Mouse (Mus musculus): ENCODE measurements around the gene Cyb5r3. TPM values are rescaled to one million over a fixed set of nuclear protein-coding genes. Genes with fewer than 3 reads are reported as not detected.

Gene Cyb5r3
- polyA plus RNA-seq, 1 experiment from 2014 or later = 175 TPM

GRCm38 (mm10) chr15:83171712-83172481 lies 495 bp downstream of the Cyb5r3 start:
- H3K27ac ChIP-seq (ENCODE audit: low read depth, low read length) = peak overlapping the region; percentile 53; the same call in 1 of the 2 replicates
- peak; percentile 93 for ATAC-seq (ENCODE audit: low FRiP score, low TSS enrichment)
- H3K4me3 ChIP-seq (ENCODE audit: low read length) = peak overlapping the region; percentile 76
- H3K4me2 ChIP-seq (replicated peaks; ENCODE audit: low read depth, low read length) = peak overlapping the region; percentile 87
- H3K27me3 ChIP-seq (ENCODE audit: control insufficient read depth, insufficient read depth, low read length) = no peaks in the 10 kb centered on the region
- H3K4me1 ChIP-seq (ENCODE audit: control insufficient read depth, insufficient read depth, low read length) = peaks cover 31% of the 10 kb centered on the region
- H3K9me3 ChIP-seq (ENCODE audit: control insufficient read depth, low read length) = no peaks in the 10 kb centered on the region
- no peaks in the 10 kb centered on the region for H3K36me3 ChIP-seq (ENCODE audit: control insufficient read depth, insufficient read depth, low read length)
- H3K9ac ChIP-seq (ENCODE audit: low read depth, low read length) = peak overlapping the region; percentile 67
- whole genome bisulfite sequencing = under 1% methylated on average over 66 of the region's 67 CpGs

GRCm38 (mm10) chr15:83170956-83171659 lies 1.3 kb downstream of the Cyb5r3 start:
- 45% methylated on average over 8 of the region's 8 CpGs for WGBS
- Histone ChIP-seq H3K4me2 (replicated peaks; ENCODE audit: low read depth, low read length) (peak overlapping the region; percentile 87), H3K36me3 (ENCODE audit: control insufficient read depth, insufficient read depth, low read length) (no peaks in the 10 kb centered on the region), H3K27ac (ENCODE audit: low read depth, low read length) (peak overlapping the region; percentile 43; the same call in 1 of the 2 replicates), H3K9ac (ENCODE audit: low read depth, low read length) (peak overlapping the region; percentile 67; the same call in 1 of the 2 replicates), H3K4me3 (ENCODE audit: low read length) (peak overlapping the region; percentile 76), H3K4me1 (ENCODE audit: control insufficient read depth, insufficient read depth, low read length) (peaks cover 37% of the 10 kb centered on the region), H3K27me3 (ENCODE audit: control insufficient read depth, insufficient read depth, low read length) (no peaks in the 10 kb centered on the region), H3K9me3 (ENCODE audit: control insufficient read depth, low read length) (no peaks in the 10 kb centered on the region)
- ATAC-seq (ENCODE audit: low FRiP score, low TSS enrichment) = no peak

GRCm38 (mm10) chr15:83169772-83170722 lies 2.3 kb downstream of the Cyb5r3 start:
- H3K9me3 ChIP-seq (ENCODE audit: control insufficient read depth, low read length) = no peaks in the 10 kb centered on the region
- no peak for ATAC-seq (ENCODE audit: low FRiP score, low TSS enrichment)
- H3K27ac ChIP-seq (ENCODE audit: low read depth, low read length) = no peak overlapping the region
- 0 out of 2 replicates have a peak overlapping the region, but pooled peaks have one; percentile 38 for H3K9ac ChIP-seq (ENCODE audit: low read depth, low read length)
- no peaks in the 10 kb centered on the region for H3K27me3 ChIP-seq (ENCODE audit: control insufficient read depth, insufficient read depth, low read length)
- 69% methylated on average over 8 of the region's 8 CpGs for WGBS
- no peak overlapping the region for H3K4me3 ChIP-seq (ENCODE audit: low read length)
- no peak overlapping the region; the same call in 1 of the 2 replicates for H3K4me2 ChIP-seq (replicated peaks; ENCODE audit: low read depth, low read length)
- H3K36me3 ChIP-seq (ENCODE audit: control insufficient read depth, insufficient read depth, low read length) = 0 out of 2 replicates have a peak, but pooled peaks cover 3% of the 10 kb centered on the region
- H3K4me1 ChIP-seq (ENCODE audit: control insufficient read depth, insufficient read depth, low read length) = peaks cover 38% of the 10 kb centered on the region

GRCm38 (mm10) chr15:83168875-83169771 lies 3.3 kb downstream of the Cyb5r3 start:
- no peak overlapping the region for H3K9ac ChIP-seq (ENCODE audit: low read depth, low read length)
- H3K27me3 ChIP-seq (ENCODE audit: control insufficient read depth, insufficient read depth, low read length) = no peaks in the 10 kb centered on the region
- H3K4me2 ChIP-seq (replicated peaks; ENCODE audit: low read depth, low read length) = no peak overlapping the region
- WGBS = 57% methylated on average over 7 of the region's 7 CpGs
- no peak for ATAC-seq (ENCODE audit: low FRiP score, low TSS enrichment)
- 0 out of 2 replicates have a peak, but pooled peaks cover 3% of the 10 kb centered on the region for H3K36me3 ChIP-seq (ENCODE audit: control insufficient read depth, insufficient read depth, low read length)
- H3K4me3 ChIP-seq (ENCODE audit: low read length) = no peak overlapping the region
- no peak overlapping the region for H3K27ac ChIP-seq (ENCODE audit: low read depth, low read length)
- H3K9me3 ChIP-seq (ENCODE audit: control insufficient read depth, low read length) = no peaks in the 10 kb centered on the region
- peaks cover 41% of the 10 kb centered on the region for H3K4me1 ChIP-seq (ENCODE audit: control insufficient read depth, insufficient read depth, low read length)

GRCm38 (mm10) chr15:83168311-83168710 lies 4.1 kb downstream of the Cyb5r3 start:
- Histone ChIP-seq H3K4me3 (ENCODE audit: low read length) (no peak overlapping the region), H3K36me3 (ENCODE audit: control insufficient read depth, insufficient read depth, low read length) (peaks cover 3% of the 10 kb centered on the region; the same call in 1 of the 2 replicates), H3K27me3 (ENCODE audit: control insufficient read depth, insufficient read depth, low read length) (no peaks in the 10 kb centered on the region), H3K4me2 (replicated peaks; ENCODE audit: low read depth, low read length) (no peak overlapping the region), H3K4me1 (ENCODE audit: control insufficient read depth, insufficient read depth, low read length) (peaks cover 41% of the 10 kb centered on the region), H3K9ac (ENCODE audit: low read depth, low read length) (no peak overlapping the region), H3K9me3 (ENCODE audit: control insufficient read depth, low read length) (no peaks in the 10 kb centered on the region), H3K27ac (ENCODE audit: low read depth, low read length) (no peak overlapping the region)
- 68% methylated on average over 3 of the region's 3 CpGs for WGBS
- ATAC-seq (ENCODE audit: low FRiP score, low TSS enrichment) = no peak

- Histone ChIP-seq H3K27me3 (ENCODE audit: control insufficient read depth, insufficient read depth, low read length) (no peaks in the 10 kb centered on the region), H3K4me1 (ENCODE audit: control insufficient read depth, insufficient read depth, low read length) (peaks cover 36% of the 10 kb centered on the region), H3K4me2 (replicated peaks; ENCODE audit: low read depth, low read length) (no peak overlapping the region), H3K4me3 (ENCODE audit: low read length) (no peak overlapping the region), H3K36me3 (ENCODE audit: control insufficient read depth, insufficient read depth, low read length) (peaks cover 8% of the 10 kb centered on the region; the same call in 1 of the 2 replicates), H3K9me3 (ENCODE audit: control insufficient read depth, low read length) (no peaks in the 10 kb centered on the region), H3K9ac (ENCODE audit: low read depth, low read length) (0 out of 2 replicates have a peak overlapping the region, but pooled peaks have one; percentile 18), H3K27ac (ENCODE audit: low read depth, low read length) (peak overlapping the region; percentile 65)
- no peak for ATAC-seq (ENCODE audit: low FRiP score, low TSS enrichment)
- WGBS = 85% methylated on average over 8 of the region's 8 CpGs
Observed at GRCm38 (mm10) chr15:83167550-83168065, 4.8 kb downstream of the Cyb5r3 start.

GRCm38 (mm10) chr15:83167126-83167525 lies 5.3 kb downstream of the Cyb5r3 start:
- H3K4me3 ChIP-seq (ENCODE audit: low read length) = no peak overlapping the region
- no peaks in the 10 kb centered on the region for H3K9me3 ChIP-seq (ENCODE audit: control insufficient read depth, low read length)
- peaks cover 12% of the 10 kb centered on the region for H3K36me3 ChIP-seq (ENCODE audit: control insufficient read depth, insufficient read depth, low read length)
- peak overlapping the region; percentile 65 for H3K27ac ChIP-seq (ENCODE audit: low read depth, low read length)
- ATAC-seq (ENCODE audit: low FRiP score, low TSS enrichment) = no peak; the same call in 1 of the 2 replicates
- H3K27me3 ChIP-seq (ENCODE audit: control insufficient read depth, insufficient read depth, low read length) = no peaks in the 10 kb centered on the region
- no peak overlapping the region for H3K4me2 ChIP-seq (replicated peaks; ENCODE audit: low read depth, low read length)
- 0 out of 2 replicates have a peak overlapping the region, but pooled peaks have one; percentile 18 for H3K9ac ChIP-seq (ENCODE audit: low read depth, low read length)
- WGBS = 32% methylated on average over 5 of the region's 5 CpGs
- H3K4me1 ChIP-seq (ENCODE audit: control insufficient read depth, insufficient read depth, low read length) = peaks cover 36% of the 10 kb centered on the region
